Mouse (Mus musculus) CH12.LX (cell line): ENCODE results near the gene Gapdh. TPM values are rescaled to one million over a fixed set of nuclear protein-coding genes. Genes with fewer than 3 reads are reported as not detected.
A peak's percentile ranks its signal among the peaks of the same experiment; 100 is the strongest.
"Not testable (repeated sequence)": the region's sequence is repeated elsewhere in the genome, so short reads cannot be mapped to it uniquely, and the experiment has no call there.

ENCODE experiments used
- DNase-seq: peaks from one replicate; pipeline ENCODE4 v3.0.0-alpha.2; 2013; ENCODE audit errors: extremely low read depth
- H3K27ac ChIP-seq: 2 replicates; pipeline ENCODE4 v1.5.1; 2012; ENCODE audit warnings: low read depth, mild to moderate bottlenecking, control low read depth, moderate library complexity; ENCODE audit not compliant: insufficient read depth
- H3K27me3 ChIP-seq: replicated peaks from 2 replicates; pipeline ENCODE3; 2012; ENCODE audit warnings: inconsistent platforms
- H3K36me3 ChIP-seq, 2 experiments: replicated peaks in 1 of 2; 2 replicates each; pipeline versions ENCODE3 to v1.6.1; 2012; ENCODE audit warnings: inconsistent platforms in 1 of 2, low read length in 1 of 2, mild to moderate bottlenecking in 1 of 2, mixed read lengths in 1 of 2, moderate library complexity in 1 of 2; ENCODE audit not compliant: control insufficient read depth in 1 of 2, insufficient read depth in 1 of 2
- H3K4me1 ChIP-seq, 2 experiments: 2 replicates each; pipeline ENCODE4 v1.6.1; 2012; ENCODE audit warnings: inconsistent platforms in 1 of 2, moderate library complexity in 1 of 2; ENCODE audit not compliant: insufficient read depth in 2 of 2, control insufficient read depth in 1 of 2
- H3K4me2 ChIP-seq: 2 replicates; pipeline ENCODE4 v1.6.1; 2012; ENCODE audit warnings: low read depth, mild to moderate bottlenecking, control low read depth; ENCODE audit not compliant: poor library complexity, insufficient read depth, severe bottlenecking
- H3K4me3 ChIP-seq, 3 experiments: fragments of 150-350 bp in 1 of 3; sonication (generic) in 1 of 3; replicated peaks in 1 of 3; 2 replicates each; pipeline versions ENCODE3 to v1.5.1; 2011 to 2012; ENCODE audit warnings: low read depth in 2 of 3, low read length in 2 of 3, mild to moderate bottlenecking in 2 of 3, moderate library complexity in 2 of 3, control low read depth in 1 of 3, improper control_type of control experiment in 1 of 3, inconsistent platforms in 1 of 3, mixed read lengths in 1 of 3; ENCODE audit not compliant: poor library complexity in 1 of 3
- H3K79me2 ChIP-seq: replicated peaks from 2 replicates; pipeline ENCODE4 v1.6.1; 2012; ENCODE audit warnings: mild to moderate bottlenecking, moderate library complexity; ENCODE audit not compliant: control insufficient read depth, poor library complexity, insufficient read depth, severe bottlenecking; ENCODE audit errors: extremely low read depth
- H3K9ac ChIP-seq: 2 replicates; pipeline ENCODE4 v1.6.1; 2012; ENCODE audit warnings: low read depth, mild to moderate bottlenecking, control low read depth, moderate library complexity; ENCODE audit not compliant: insufficient read depth
- H3K9me3 ChIP-seq: replicated peaks from 2 replicates; pipeline ENCODE3; 2012; ENCODE audit warnings: low read length, inconsistent platforms, mixed read lengths
- BHLHE40 ChIP-seq: IDR thresholded peaks from 2 replicates; pipeline ENCODE4 v1.6.1; 2011; ENCODE audit warnings: mild to moderate bottlenecking, low read depth, low read length, improper control_type of control experiment
- CHD1 ChIP-seq: IDR thresholded peaks from 2 replicates; pipeline ENCODE4 v1.6.1; 2012; ENCODE audit warnings: low read depth, low read length, improper control_type of control experiment, inconsistent platforms
- CHD2 ChIP-seq: IDR thresholded peaks from 2 replicates; pipeline ENCODE4 v1.6.1; 2011; ENCODE audit warnings: low read length, improper control_type of control experiment
- CTCF ChIP-seq, 2 experiments: IDR thresholded peaks in 1 of 2; conservative IDR thresholded peaks in 1 of 2; 2 replicates each; pipeline ENCODE4 v1.5.1; 2011 to 2012; ENCODE audit warnings: low read depth in 2 of 2, low read length in 2 of 2, improper control_type of control experiment in 1 of 2, inconsistent platforms in 1 of 2, mild to moderate bottlenecking in 1 of 2, moderate library complexity in 1 of 2
- E2F4 ChIP-seq: IDR thresholded peaks from 2 replicates; pipeline ENCODE4 v1.6.1; 2011; ENCODE audit warnings: low read depth, low read length, improper control_type of control experiment; ENCODE audit not compliant: insufficient replicate concordance
- EP300 ChIP-seq: IDR thresholded peaks from 2 replicates; pipeline ENCODE4 v1.6.1; 2011; ENCODE audit warnings: low read length, improper control_type of control experiment
- ETS1 ChIP-seq: conservative IDR thresholded peaks from 2 replicates; pipeline ENCODE4 v1.6.1; 2012; ENCODE audit warnings: low read depth, mild to moderate bottlenecking, inconsistent platforms, low read length, improper control_type of control experiment, moderate library complexity
- GABPA ChIP-seq: IDR thresholded peaks from 2 replicates; pipeline ENCODE4 v1.6.1; 2012; ENCODE audit warnings: low read depth, low read length, improper control_type of control experiment, inconsistent platforms; ENCODE audit not compliant: insufficient replicate concordance
- HCFC1 ChIP-seq: IDR thresholded peaks from 2 replicates; pipeline ENCODE4 v1.6.1; 2012; ENCODE audit warnings: low read depth, mild to moderate bottlenecking, inconsistent platforms, low read length, improper control_type of control experiment
- IRF4 ChIP-seq: IDR thresholded peaks from 2 replicates; pipeline ENCODE4 v1.6.1; 2014; ENCODE audit warnings: low read depth, mild to moderate bottlenecking, inconsistent platforms, low read length, improper control_type of control experiment
- JUN ChIP-seq: IDR thresholded peaks from 2 replicates; pipeline ENCODE4 v1.6.1; 2011; ENCODE audit warnings: low read depth, mild to moderate bottlenecking, low read length, improper control_type of control experiment, moderate library complexity; ENCODE audit not compliant: insufficient read depth
- JUND ChIP-seq: conservative IDR thresholded peaks from 2 replicates; pipeline ENCODE4 v1.6.1; 2011; ENCODE audit warnings: low read depth, low read length, improper control_type of control experiment
- KAT2A ChIP-seq: IDR thresholded peaks from 2 replicates; pipeline ENCODE4 v1.6.1; 2012; ENCODE audit warnings: low read length, improper control_type of control experiment, inconsistent platforms; ENCODE audit not compliant: insufficient replicate concordance
- MAZ ChIP-seq: IDR thresholded peaks from 2 replicates; pipeline ENCODE4 v1.6.1; 2012; ENCODE audit warnings: low read depth, mild to moderate bottlenecking, inconsistent platforms, low read length, improper control_type of control experiment, moderate library complexity
- MEF2A ChIP-seq: IDR thresholded peaks from 2 replicates; pipeline ENCODE4 v1.6.1; 2014; ENCODE audit warnings: low read depth, mild to moderate bottlenecking, inconsistent platforms, low read length, improper control_type of control experiment, borderline replicate concordance
- MXI1 ChIP-seq: IDR thresholded peaks from 2 replicates; pipeline ENCODE4 v1.6.1; 2011; ENCODE audit warnings: mild to moderate bottlenecking, low read depth, low read length, improper control_type of control experiment
- MYC ChIP-seq: IDR thresholded peaks from 2 replicates; pipeline ENCODE4 v1.6.1; 2011; ENCODE audit warnings: low read depth, mild to moderate bottlenecking, improper control_type of control experiment, low read length
- PAX5 ChIP-seq: IDR thresholded peaks from 2 replicates; pipeline ENCODE4 v1.6.1; 2012; ENCODE audit warnings: low read length, inconsistent platforms, mixed read lengths
- POLR2A ChIP-seq: IDR thresholded peaks from 2 replicates; pipeline ENCODE4 v1.6.1; 2011; ENCODE audit warnings: low read depth, mild to moderate bottlenecking, improper control_type of control experiment, low read length
- POLR2AphosphoS2 ChIP-seq: IDR thresholded peaks from 2 replicates; pipeline ENCODE4 v1.6.1; 2011; ENCODE audit warnings: low read depth, low read length, improper control_type of control experiment
- RAD21 ChIP-seq: IDR thresholded peaks from 2 replicates; pipeline ENCODE4 v1.6.1; 2011; ENCODE audit warnings: low read depth, mild to moderate bottlenecking, low read length, improper control_type of control experiment, moderate library complexity
- SIN3A ChIP-seq: IDR thresholded peaks from 2 replicates; pipeline ENCODE4 v1.6.1; 2012; ENCODE audit warnings: low read length, improper control_type of control experiment, inconsistent platforms
- SMC3 ChIP-seq: IDR thresholded peaks from 2 replicates; pipeline ENCODE4 v1.6.1; 2011; ENCODE audit warnings: low read depth, low read length, improper control_type of control experiment
- TCF12 ChIP-seq: IDR thresholded peaks from 2 replicates; pipeline ENCODE4 v1.6.1; 2014; ENCODE audit warnings: low read depth, mild to moderate bottlenecking, inconsistent platforms, low read length, improper control_type of control experiment
- UBTF ChIP-seq: IDR thresholded peaks from 2 replicates; pipeline ENCODE4 v1.6.1; 2012; ENCODE audit warnings: low read depth, mild to moderate bottlenecking, inconsistent platforms, low read length, improper control_type of control experiment, moderate library complexity
- USF1 ChIP-seq: IDR thresholded peaks from 2 replicates; pipeline ENCODE4 v1.6.1; 2014; ENCODE audit warnings: low read depth, mild to moderate bottlenecking, inconsistent platforms, low read length, improper control_type of control experiment
- USF2 ChIP-seq: conservative IDR thresholded peaks from 2 replicates; pipeline ENCODE4 v1.6.1; 2011; ENCODE audit warnings: low read depth, low read length, improper control_type of control experiment
- ZKSCAN1 ChIP-seq: IDR thresholded peaks from 2 replicates; pipeline ENCODE4 v1.6.1; 2012; ENCODE audit warnings: low read depth, inconsistent platforms, low read length, improper control_type of control experiment, borderline replicate concordance
- ZMIZ1 ChIP-seq: IDR thresholded peaks from 2 replicates; pipeline ENCODE4 v1.6.1; 2012; ENCODE audit warnings: low read depth, mild to moderate bottlenecking, inconsistent platforms, low read length, improper control_type of control experiment
- ZNF384 ChIP-seq: IDR thresholded peaks from 2 replicates; pipeline ENCODE4 v1.6.1; 2012; ENCODE audit warnings: low read depth, low read length, improper control_type of control experiment, inconsistent platforms
- dilution Hi-C: fragments of 300-500 bp; cut with MboI; formaldehyde crosslinking; loops from 2 replicates; pipeline ENCODE4 v1.14.3; 2020; ENCODE audit warnings: low sequenced_read_pairs; ENCODE audit not compliant: extremely low pct_unique_long_range_greater_than_20kb, extremely low pct_ligation_motif_present
- in situ Hi-C: fragments of 300-500 bp; cut with MboI; formaldehyde crosslinking; loops from 3 replicates; pipeline ENCODE4 v1.14.3; 2019; ENCODE audit warnings: low sequenced_read_pairs, low pct_ligation_motif_present, low pct_unique_long_range_greater_than_20kb, mixed read lengths
- polyA plus RNA-seq: library from polyadenylated mRNA; unstranded; fragments of >175 nt; gene quantifications from 2 replicates; pipeline ENCODE4 v1.2.1, GENCODE M21; 2012; ENCODE audit warnings: low read depth; ENCODE audit not compliant: insufficient read length
- total RNA-seq, 2 experiments: library from RNA; depleted of rRNA; stranded (reverse); fragments of 300-350 nt in 1 of 2; fragments of >200 nt in 1 of 2; gene quantifications; 2 replicates each; pipeline ENCODE4 v1.2.3; 2012 to 2014

Gapdh gene
- total and polyA plus RNA-seq, 3 experiments: 2,268 to 2,925 (median 2,654) TPM

- H3K9ac ChIP-seq, H3K4me3 ChIP-seq, H3K27ac ChIP-seq, H3K4me2 ChIP-seq, in situ Hi-C loops, H3K9me3 ChIP-seq, H3K27me3 ChIP-seq, dilution Hi-C loops: not testable (repeated sequence)
- TF ChIP-seq SMC3 (peak; percentile 27; the same call in 1 of the 2 replicates), CTCF (conservative IDR thresholded peaks at IDR 0.05 in 1 of 2, IDR thresholded peaks at IDR 0.05 in 1 of 2; ENCODE audit: low read depth in 2 of 2, low read length in 2 of 2) (peak; percentile 7 to 54; a peak in 2 of 4 replicates), SIN3A (peak; percentile 12; the same call in 1 of the 2 replicates), RAD21 (peak; percentile 21)
- Histone ChIP-seq H3K36me3 (peaks cover 55 to 68% of the 10 kb centered on the region in 2 experiments), H3K4me1 (peaks cover 5 to 24% of the 10 kb centered on the region in 2 experiments), H3K79me2 (peaks cover 21% of the 10 kb centered on the region)
- DNase-seq: peak; percentile 79
Observed at GRCm38 (mm10) chr6:125161971-125162370, 4.3 kb downstream of the Gapdh start.

DNA sequence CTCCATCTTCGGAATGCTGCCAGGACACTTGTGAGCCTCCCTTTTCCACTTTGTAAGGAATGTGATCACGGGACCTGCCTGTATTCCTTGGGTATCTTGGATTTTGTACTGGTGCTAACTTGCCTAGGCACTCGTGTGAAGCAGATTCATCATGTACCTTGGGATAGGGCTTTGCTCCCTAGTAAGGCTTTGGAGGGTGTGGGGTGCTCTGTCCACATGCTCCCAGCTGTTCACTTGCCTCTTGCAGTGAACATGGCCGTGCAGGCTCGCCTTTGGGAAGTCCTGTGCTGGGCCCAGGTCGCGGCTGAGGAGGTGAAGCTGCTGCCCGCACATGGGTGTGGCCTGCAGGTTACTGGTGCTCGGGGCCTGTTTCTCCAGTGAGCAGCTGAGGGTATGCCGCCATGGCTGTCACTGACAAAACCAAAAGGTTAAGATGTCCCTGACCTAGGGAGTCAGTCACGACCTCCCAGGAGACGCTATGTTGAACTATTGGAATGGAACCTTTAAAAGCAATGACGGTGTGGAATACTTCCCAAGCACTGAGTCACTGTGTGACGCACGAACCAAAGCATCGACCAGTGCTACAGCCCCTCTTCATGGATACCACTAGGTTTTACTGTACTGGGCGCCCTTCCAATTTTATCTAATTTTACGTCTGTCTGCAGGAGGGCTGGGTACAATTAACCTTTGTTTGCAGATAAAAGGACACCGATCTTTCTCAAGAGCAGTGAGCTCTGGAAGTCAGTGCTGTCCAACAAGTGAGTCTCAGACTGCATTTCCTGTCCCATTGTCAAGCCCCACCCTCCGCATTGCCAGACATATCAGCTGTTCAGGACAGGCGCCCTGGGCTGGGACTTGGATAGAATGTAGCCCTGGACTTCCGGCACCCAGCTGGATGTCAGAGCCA is 5.2 kb downstream of the Gapdh start:
- Histone ChIP-seq H3K4me2 (no peak overlapping the region), H3K4me3 (no peak overlapping the region), H3K4me1 (peaks cover 3 to 18% of the 10 kb centered on the region in 2 experiments; a peak in 2 of 4 replicates), H3K9ac (no peak overlapping the region), H3K9me3 (no peaks in the 10 kb centered on the region), H3K79me2 (peaks cover 21% of the 10 kb centered on the region), H3K36me3 (peaks cover 61 to 76% of the 10 kb centered on the region in 2 experiments), H3K27me3 (no peaks in the 10 kb centered on the region), H3K27ac (no peak overlapping the region)
- in situ Hi-C loops: no loop called here
- dilution Hi-C loops: no loop called here
- peak; percentile 71 for DNase-seq
- TF ChIP-seq TCF12: 0 out of 2 replicates have a peak, but pooled peaks have one; percentile 13
- TF ChIP-seq SMC3: no peak
- TF ChIP-seq PAX5: no peak
- TF ChIP-seq CHD1: no peak
- peak; percentile 17; the same call in 1 of the 2 replicates for TF ChIP-seq MEF2A
- no peak for TF ChIP-seq ZNF384
- no peak for TF ChIP-seq GABPA
- no peak for TF ChIP-seq EP300
- TF ChIP-seq JUND: no peak
- TF ChIP-seq BHLHE40: no peak
- no peak for TF ChIP-seq KAT2A
- no peak for TF ChIP-seq MXI1
- peak; percentile 22; the same call in 1 of the 2 replicates for TF ChIP-seq ETS1
- no peak for TF ChIP-seq USF2
- TF ChIP-seq E2F4: no peak
- TF ChIP-seq HCFC1: no peak
- TF ChIP-seq POLR2AphosphoS2: peak; percentile 100
- no peak; the same call in 1 of the 2 replicates for TF ChIP-seq SIN3A
- TF ChIP-seq USF1: no peak
- peak; percentile 10; the same call in 1 of the 2 replicates for TF ChIP-seq MAZ
- no peak for TF ChIP-seq UBTF
- TF ChIP-seq CTCF (conservative IDR thresholded peaks at IDR 0.05 in 1 of 2, IDR thresholded peaks at IDR 0.05 in 1 of 2; ENCODE audit: low read depth in 2 of 2, low read length in 2 of 2): no peak
- TF ChIP-seq JUN: no peak
- TF ChIP-seq IRF4: no peak
- no peak for TF ChIP-seq ZKSCAN1
- TF ChIP-seq MYC: no peak
- TF ChIP-seq POLR2A: peak; percentile 73
- peak; percentile 91 for TF ChIP-seq CHD2
- peak; percentile 91 for TF ChIP-seq ZMIZ1
